Mouse (Mus musculus) induced T-regulatory cell, adult 2 months (primary cell): ENCODE measurements around the gene Arnt.
"Not testable (repeated sequence)": the region's sequence is repeated elsewhere in the genome, so short reads cannot be mapped to it uniquely, and the experiment has no call there.

ENCODE experiments used
- DNase-seq: peaks from one replicate; pipeline ENCODE4 v3.0.0-alpha.2; 2012; ENCODE audit warnings: low read depth

Gene Arnt

DNA sequence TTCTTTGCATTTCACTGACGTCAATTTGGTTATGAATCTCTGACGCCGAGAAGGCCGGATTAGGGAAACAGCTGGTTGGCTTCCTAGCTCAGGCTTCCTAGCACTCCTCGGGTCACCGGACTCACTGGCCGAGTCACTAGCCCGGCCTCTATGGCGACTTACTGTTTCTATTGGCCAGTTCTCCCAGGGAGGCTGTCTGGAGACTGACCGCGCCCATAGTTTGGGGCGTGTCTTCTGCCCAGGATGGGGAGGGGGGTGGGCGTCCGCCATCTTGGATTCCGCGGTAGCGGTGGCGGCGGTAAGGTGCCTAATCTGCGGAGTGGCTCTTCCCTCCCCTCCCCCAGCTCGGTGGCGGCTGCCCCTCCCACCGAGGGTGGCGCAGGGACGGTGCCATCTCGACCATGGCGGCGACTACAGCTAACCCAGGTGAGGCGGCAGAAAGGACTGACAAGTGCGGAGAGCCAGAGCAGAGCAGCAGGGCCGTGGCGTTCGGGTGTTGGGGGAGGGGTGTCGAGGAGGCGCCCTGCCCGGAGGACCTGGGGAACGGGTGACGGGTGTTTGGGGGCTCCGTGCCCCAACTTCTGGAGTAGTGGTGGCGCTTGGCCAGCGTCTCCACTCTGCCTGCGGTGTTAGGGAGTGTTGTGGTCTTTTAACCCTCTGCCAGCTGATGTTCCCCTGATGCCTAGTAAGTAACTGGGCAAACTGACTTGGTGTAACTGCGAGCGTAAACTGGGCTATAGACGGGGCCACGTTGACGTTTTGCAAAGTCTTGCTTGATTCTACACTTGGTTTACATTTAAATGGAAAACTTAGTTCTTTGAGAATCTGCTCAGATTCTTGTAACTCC, at the start of gene Arnt:
TSS of gene Arnt (plus strand) at position 253 of the 847 bp plus-strand sequence.
- peak; percentile 97 for DNase-seq

DNA sequence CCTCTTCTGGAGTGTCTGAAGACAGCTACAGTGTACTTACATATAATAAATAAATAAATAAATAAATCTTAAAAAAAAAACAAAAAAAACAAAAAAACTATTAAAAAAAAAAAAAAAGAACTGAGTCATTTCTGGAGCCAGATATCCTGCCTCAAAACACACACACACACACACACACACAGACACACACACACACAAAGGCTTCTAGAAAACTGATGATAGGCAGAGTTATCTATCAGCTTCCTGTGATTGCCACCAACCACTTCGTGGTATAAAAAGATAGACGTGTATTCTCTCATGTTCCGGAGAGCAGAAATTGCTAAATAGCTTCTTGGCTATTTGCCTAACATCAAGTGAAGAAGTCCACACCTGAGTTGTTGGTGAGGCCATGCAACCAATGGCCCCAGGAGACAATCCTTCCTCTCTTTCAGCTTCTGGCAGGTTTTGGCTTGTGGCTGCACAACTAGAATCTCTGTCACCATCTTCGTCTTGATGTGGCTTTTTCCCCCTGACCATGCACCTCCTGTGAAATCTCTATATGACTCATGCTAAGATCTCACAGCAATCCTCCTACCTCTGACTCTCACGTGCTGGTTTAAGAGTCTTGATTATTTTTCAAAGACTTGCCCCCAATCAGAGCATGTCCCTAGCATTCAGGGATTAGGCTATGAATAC, 48.6 kb upstream of the Arnt start:
- peak; percentile 89 for DNase-seq

DNA sequence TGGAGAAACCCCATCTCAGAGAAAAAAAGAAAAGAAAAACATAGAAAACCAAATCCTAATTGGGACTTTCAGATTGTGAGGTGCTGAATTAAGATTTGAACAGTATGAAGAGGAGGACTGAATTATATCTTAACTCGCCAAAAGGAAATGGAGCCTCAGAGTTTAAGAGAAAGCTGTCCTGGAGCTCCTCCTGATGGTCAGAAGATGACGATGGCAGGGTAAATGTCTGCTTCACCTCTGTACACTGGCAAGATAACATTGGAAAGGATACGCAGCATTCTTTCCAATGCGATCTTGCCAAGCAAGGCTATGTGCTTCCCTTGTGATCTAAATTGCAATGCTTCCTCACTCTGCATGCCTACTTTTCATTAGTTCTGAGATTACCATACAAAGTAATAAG, 39.8 kb upstream of the Arnt start:
- peak; percentile 80 for DNase-seq

DNA sequence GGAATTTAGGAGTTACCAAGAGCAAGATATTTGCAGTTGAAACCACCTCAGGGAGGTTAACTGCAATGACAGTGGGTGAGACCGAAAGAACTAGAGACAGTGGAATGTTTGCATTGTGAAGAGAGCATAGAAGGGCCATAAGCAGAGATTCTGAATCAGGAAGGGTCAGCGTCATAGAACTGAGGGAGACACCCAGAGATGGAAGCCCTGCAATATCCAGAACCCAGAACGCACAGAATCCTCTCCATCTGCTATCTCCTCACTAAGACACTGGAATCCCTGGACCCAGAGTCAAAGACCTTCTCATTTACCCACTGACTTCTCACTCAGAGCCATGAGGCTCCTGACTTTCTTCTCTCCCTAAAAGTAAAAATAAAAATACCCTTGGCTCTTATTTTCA, 31.4 kb upstream of the Arnt start, which contains the start of gene 4930558C23Rik:
TSS of gene 4930558C23Rik (minus strand) at position 101 of the 400 bp plus-strand sequence.
- no peak for DNase-seq

DNA sequence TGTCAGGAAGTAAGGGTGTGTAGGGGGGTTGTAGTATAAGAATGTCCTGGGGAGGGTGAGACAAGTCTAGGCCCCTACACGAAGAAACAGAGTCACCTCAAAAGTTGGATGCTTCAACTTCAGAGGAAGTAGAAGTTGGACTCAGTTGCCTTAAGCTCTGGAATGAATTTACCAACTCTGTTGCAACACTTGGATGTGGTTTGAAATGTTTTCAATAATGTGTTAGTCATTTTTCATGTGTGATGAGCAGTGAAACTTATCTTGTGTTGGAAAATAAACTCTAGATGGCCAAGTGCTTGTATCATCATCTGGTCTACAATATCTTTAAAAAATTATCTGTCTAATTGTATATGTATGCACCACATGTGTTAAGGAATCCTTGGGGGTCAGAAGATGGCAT, 26.5 kb upstream of the Arnt start:
- DNase-seq, result no peak

DNA sequence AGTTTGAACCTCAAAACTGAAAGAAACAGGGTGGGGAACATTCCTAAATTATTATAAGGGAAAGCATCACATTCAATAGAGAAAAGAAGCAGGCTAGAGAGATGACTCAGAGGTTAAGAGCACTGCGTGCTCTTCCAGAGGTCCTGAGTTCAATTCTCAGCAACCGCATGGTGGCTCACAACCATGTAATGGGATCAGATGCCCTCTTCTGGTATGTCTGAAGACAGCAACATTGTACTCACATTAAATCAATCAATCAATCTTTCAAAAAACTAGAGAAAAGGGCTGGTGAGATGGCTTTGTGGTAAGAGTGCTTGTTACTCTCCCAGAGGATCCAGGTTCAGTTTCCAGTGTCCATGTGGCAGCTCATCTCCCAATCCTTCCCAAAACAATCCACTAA, 25.3 kb upstream of the Arnt start:
- DNase-seq, result no peak

DNA sequence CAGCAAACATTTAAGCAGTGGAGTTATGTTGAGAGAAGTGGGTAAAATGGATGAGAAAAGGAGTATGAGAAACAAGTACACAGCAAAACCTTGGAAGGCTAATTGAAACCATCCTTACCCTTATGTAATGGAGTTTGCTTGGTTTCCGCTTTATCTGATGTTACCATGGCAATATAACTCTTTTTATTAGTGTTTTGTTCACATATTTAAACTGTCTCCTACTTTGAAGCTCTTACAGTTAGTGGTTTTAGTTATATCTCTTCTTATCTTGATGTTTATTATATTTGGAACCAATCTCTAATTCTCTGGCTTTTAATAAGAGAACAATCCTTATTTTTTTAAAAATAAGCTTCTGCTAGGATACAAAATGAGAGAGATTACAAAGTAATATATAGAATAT, 21.9 kb upstream of the Arnt start:
- no peak for DNase-seq

DNA sequence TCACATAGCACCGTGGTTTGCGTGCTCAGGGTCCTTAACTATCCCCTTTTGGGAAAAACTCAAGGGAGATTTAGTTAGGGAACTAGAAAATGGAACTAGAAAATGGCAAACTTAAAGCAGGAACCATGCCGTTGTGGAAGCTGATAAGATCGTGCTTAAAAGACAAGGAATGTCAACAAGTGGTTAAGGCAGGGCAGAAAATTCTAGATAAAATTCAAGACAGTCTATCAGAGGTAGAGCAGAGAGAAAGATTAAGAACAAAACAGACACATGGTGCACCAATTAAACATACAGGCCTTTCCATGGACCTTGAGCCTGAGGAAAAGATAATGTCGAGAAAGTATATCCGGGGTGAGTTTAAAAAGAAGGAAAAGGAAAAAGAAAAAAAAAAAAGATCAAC, 16.3 kb upstream of the Arnt start:
- no peak for DNase-seq

DNA sequence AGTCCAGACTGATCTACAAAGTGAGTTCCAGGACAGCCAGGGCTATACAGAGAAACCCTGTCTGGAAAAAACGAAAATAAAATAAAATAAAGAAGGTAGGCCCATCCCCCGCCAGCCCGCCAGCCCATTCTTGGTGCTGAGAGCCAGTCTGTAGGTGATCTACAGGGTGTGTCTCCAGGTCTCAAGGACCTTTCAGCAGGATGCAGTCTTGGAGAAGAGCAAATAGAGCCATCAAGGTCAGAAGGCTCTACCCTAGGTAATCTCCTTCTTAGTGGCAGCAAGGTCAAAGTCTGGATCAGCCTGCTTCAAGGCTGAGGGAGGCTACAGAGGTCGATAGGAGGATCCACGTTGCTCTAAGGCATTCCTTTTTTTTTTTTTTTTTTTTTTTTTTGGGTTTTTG, 7.7 kb upstream of the Arnt start:
- not testable (repeated sequence) for DNase-seq

DNA sequence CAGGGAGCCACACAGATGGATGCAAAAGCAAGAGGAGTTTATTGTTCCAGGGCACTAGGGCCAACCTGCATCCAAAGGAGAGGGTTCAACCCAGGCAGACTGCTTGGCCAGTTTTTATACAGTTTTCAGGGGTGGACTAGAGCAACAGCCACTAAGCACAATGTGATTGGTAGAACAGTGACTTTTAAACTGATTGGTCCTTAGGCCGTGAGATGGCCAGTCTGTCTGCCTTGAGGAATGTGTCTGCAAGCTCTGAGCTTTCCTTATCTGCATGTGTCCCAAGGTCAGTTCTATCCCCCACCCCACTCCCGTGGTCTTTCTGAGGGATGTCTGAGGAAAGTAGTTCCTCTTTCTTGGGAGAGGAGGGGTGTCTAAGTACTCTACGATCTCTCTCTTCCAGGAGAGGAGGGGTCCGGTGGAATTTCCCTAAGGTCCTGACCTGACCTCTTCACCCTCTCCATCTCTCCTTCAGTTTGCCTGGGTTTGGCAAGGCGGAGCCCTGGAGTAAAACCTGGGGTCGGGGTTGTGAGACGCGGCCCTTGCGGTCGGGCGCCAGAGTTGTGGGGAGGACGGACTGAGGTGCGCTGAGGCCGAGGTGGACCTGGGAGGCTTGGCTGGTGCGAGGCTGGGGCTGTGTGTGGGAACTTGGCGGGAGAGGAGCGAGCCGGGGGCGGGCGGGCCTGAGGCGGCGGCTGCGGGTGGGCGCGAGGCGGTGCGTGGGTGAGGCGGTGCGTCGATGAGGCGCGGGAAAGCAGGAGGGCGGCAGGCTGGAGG, 6.9 kb upstream of the Arnt start:
- not testable (repeated sequence) for DNase-seq

DNA sequence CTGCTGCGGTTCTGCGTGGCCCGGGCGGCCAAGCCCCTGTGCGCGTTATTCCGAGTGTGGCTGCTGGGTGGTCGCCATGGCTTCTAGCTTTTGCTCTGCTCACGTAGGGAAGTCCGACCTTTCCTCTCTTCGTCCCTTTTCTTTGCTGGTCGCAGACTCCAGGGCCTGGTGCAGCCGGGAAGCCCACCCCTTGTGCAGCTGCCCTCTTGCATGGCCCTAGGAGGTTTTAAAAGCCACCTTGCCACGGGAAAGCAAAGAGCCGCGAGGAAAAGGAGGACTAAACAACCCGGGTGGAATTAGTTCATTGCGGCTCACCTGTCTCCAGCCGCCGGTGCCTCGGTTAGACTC, 6.3 kb upstream of the Arnt start:
- DNase-seq, result not testable (repeated sequence)

DNA sequence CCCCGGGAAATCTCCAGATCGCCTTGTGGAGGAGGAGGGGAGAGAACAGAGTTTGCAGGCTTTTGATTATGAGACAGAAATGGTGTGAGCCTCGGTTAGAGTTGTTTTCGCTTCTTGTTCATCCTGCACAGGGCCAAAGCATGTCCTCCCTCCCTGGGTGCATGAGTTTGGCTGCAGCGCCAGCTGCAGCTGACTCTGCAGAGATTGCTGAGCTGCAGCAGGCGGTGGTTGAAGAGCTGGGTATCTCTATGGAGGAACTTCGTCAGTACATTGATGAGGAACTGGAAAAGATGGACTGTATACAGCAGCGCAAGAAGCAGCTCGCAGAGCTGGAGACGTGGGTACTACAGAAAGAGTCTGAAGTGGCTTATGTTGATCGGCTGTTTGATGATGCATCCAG, 5.8 kb upstream of the Arnt start:
- DNase-seq, result not testable (repeated sequence)

DNA sequence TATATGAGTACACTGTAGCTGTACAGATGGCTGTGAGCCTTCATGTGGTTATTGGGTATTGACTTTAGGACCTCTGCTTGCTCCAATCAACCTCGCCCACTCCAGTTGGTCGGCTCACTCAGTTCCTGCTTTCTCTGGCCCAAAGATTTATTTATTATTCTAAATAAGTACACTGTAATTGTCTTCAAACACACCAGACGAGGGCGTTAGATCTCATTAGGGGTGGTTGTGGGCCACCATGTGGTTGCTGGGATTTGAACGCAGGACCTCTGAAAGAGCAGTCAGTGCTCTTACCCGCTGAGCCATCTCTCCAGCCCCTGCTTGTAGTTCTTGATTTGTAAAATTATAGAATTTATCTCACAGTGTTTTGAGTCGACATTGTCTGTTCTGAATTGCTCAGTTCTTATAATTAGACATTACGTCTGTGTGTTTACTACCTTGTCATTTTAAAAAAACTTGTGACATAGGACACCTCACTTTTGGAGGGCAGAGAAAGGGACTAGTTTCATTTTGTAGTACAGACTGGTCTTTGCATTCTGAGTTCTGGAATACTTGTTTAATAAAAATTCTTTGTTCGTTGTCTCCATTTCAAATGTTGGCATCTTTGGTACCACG, 780 bp upstream of the Arnt start:
- DNase-seq, result no peak

DNA sequence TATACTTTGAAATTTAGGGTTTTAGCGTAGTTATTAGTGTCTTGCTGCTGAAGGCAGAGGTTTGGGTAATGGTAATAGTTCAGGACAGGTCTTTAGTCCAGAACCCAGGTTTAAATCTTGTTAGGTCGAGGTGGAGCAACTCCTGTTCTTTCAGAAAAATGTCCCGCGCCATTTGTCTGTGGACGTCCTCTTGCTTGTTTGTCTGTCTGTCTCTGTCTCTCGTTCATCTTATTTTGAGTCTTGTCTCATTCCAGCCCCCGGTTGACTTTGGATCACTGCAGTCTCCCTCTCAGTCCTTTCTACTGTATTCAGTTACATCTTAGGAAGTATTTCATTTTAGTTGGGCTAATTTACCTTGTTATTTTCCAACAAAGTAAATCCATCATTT, 789 bp downstream of the Arnt start:
- DNase-seq, result peak; percentile 53

DNA sequence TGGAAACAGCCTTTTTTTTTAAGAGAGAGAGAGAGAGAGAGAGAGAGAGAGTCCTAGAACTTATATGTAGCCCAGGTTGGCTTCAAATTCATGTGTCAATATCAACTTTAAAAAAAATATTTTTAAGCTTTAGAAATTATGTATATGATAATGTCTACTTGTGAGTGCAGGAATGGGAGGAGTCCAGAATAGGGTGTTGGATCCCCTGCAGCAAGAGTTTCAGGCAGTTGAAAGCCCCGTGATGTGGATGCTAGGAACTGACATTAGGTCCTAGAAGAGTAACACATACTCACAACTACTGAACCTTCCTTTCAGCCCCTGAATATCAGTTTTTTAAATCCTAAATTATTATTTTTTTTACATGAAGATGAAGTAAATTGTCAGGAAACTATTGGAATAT, 1.4 kb downstream of the Arnt start:
- DNase-seq, result no peak

DNA sequence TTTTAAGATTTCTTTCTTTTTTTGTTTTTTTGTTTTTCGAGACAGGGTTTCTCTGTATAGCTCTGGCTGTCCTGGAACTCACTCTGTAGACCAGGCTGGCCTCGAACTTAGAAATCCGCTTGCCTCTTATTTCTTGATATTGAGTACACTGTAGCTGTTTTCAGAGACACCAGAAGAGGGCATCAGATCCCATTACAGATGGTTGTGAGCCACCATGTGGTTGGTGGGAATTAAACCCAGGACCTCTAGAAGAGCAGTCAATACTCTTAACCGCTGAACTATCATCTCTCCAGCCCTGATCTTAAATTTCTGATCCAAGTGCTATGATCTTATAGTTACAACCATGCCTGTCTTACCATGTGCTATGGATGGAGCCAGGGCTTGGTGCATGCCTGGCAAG, 4.4 kb downstream of the Arnt start:
- not testable (repeated sequence) for DNase-seq

DNA sequence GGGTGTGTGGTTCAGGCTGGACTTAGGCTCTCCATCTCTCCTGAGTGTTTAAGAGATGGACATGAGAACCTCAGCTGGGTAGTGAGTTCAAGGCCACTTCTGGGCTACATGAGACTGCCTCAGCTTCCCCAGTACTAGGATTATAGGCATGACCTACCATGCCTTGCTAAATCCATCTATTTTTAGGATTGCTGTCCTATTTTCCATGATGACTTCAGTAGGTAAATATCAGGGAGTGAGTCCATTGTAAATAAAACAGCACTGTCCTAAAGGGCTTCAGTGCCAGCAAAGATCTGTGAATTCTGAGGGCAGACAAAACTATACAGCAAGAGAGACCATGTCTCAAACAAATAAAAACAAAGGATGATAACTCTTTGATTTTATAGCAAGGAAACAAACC, 5.5 kb downstream of the Arnt start:
- DNase-seq, result no peak

DNA sequence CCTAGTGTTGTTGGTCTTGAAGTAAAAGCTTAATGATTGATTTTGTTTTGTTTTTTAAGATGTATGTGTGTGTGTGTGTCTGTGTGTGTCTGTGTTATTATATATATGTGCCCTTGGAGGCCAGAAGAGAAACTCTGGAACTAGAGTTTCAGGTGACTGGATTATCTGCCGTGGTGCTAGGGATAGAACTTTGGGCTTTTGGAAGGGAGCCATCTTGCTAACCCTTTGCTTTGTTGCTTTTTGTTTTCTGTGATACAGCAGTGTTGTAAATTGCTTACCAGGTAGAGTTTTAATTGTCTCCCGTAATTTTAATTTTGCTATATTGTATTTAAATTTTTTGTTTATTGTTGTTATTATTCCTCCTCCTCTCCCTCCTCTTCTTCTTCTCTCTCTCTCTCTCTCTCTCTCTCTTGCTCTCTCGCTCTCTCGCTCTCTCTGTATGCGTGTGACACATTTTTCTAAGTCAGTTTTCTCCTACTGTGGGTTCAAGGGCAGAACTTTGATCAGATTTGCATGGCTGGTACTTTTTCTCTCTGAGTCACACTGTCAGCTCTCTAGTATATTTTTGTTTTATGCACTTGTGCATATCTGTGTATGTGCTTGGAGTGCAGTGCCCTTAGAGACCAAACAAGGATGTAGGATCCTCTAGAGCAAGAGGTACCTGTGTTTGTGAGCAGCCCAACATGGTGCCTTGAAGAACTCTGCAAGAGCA, 8.4 kb downstream of the Arnt start:
- no peak for DNase-seq

DNA sequence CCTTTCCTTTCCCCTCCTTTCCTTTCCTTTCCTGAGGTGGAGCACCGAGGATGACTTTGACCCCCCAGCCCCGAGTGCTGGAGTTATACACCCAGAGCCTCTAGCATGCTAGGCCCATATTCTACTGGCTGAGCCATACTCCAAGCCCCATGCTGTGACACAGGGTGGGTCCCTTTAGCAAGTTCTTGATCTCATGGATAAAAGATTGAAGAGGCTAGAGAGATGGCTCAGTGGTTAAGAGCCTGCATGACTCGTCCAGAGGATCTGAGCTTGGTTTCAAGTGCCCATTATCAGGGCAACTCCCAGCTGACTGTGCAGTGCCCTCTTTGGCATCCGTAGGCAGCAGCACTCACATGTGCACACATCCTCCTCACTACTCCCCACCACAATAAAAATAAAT, 11.1 kb downstream of the Arnt start:
- no peak for DNase-seq

DNA sequence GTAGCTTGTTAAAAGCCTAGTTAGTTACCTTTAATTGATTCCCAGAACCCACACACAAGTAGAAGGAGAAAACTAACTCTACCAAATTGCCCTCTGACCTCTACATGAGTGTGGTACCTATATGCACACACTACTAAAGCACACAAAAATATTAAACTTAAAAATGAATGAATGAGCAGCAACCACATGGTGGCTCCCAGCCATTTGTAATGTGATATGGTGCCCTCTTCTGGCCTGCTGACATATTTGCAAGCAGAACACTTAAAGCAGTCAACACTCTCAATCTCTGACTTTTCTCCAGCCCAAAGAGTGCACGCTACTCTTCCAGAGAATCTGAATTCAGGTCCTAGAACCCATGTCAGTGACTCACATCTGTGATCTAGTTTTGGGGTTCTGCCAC, 16.2 kb downstream of the Arnt start:
- DNase-seq, result peak; percentile 79

DNA sequence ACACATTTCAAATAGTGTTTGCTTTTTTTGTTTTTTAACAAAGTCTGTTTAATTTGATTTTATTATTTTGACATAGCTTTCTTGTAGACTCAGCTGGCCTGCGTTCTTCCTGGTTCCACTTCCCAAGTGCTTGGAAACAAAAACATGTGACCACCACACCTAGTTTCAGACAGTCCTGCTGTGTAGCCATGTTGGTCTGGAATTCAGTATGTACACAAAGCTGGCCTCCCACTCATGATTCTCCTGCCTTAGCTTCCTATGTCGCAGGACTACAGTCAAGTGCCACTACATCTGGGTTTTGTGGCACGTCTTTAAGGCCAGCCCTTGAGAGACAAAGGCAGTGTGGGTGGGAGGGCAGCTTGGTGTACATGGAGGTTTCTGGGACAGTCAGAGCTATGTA, 16.7 kb downstream of the Arnt start:
- no peak for DNase-seq

DNA sequence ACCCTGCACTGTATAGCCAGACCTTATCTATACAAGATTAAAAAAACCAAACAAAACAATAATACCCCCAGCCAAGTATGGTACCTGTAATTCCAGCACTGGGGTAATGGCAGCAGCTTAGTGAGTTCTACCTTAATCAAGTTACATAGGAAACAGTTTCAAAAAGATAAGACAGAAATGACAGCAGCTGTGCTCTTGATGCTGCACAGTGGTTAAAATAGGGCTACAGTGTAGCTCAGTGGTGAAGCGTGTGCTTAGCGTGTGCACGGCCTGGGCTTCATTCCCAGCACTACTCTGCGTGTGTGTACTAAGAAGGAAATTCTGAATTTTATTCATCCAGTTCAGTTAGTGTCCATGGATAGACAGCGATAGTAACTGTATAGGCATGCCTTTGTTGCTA, 22.2 kb downstream of the Arnt start:
- DNase-seq, result no peak
